Comparison of ENCODE assay signal across 8 mouse cellular contexts in the genomic region with DNA sequence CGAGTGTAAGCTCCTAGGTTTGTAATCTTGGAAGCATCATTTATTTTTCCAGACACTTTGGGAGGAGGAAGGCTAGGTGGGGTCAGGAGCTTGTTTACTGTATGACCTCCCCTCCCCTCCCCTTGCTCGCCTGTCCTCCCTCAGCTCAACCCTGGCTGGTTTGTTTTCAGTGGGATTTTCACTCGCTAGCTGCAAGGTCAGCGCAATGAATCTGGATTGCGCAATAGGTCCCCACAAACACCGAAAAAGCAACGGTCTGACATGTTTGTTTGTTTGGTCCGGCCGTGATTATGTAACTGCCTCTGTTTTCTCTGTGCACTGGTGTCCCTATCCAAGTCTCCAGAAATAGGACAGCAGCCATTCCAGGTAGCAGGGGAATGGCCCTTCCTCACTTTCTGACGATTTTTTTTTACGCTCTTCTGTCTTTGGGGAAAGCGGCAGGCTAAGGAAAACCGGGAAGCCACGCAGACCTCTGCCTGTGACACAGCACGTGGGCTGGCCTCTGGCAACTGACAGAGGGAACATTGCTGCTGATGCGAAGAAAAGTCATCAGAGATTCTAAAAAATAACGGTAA.
DNase-seq lines count a peak whose midpoint lies in the region; ATAC-seq and TF ChIP-seq lines count a peak whose summit lies in the region.

No protein-coding gene starts in this region.

- H3K9ac ChIP-seq in heart, embryonic 11.5 days (ENCODE audit: low read depth, low read length) = no peak overlapping the region; the same call in 1 of the 2 replicates
- H3K9ac ChIP-seq in kidney, embryonic 16.5 days (replicated peaks; ENCODE audit: low read length) = 0 out of 2 replicates have a peak overlapping the region, but pooled peaks have one; percentile 13
- H3K9ac ChIP-seq in lung, postnatal 0 days (replicated peaks; ENCODE audit: low read depth) = no peak overlapping the region
- no peak overlapping the region for H3K9ac ChIP-seq in stomach, embryonic 15.5 days

- no peaks in the 10 kb centered on the region for H3K27me3 ChIP-seq in heart, embryonic 11.5 days (ENCODE audit: control insufficient read depth, insufficient read depth, low read length)
- peaks cover 9% of the 10 kb centered on the region for H3K27me3 ChIP-seq in kidney, embryonic 16.5 days (ENCODE audit: insufficient read depth, low read length)
- H3K27me3 ChIP-seq in lung, postnatal 0 days (replicated peaks; ENCODE audit: insufficient read depth, low read length) = no peaks in the 10 kb centered on the region
- no peaks in the 10 kb centered on the region for H3K27me3 ChIP-seq in stomach, embryonic 15.5 days (replicated peaks)

- peak overlapping the region; percentile 70 for H3K27ac ChIP-seq in left cerebral cortex, adult 2 months
- no peak overlapping the region for H3K27ac ChIP-seq in heart, embryonic 11.5 days (ENCODE audit: low read depth, low read length)
- no peak overlapping the region for H3K27ac ChIP-seq in kidney, embryonic 16.5 days (ENCODE audit: low read length)
- peak overlapping the region; percentile 65 for H3K27ac ChIP-seq in lung, postnatal 0 days (ENCODE audit: low read length)
- no peak overlapping the region for H3K27ac ChIP-seq in stomach, embryonic 15.5 days

- peak; percentile 35 to 46 for DNase-seq in left cerebral cortex, adult 2 months (ENCODE audit: extremely low spot score in 1 of 2, low spot score in 2 of 2)
- DNase-seq in left cerebral cortex, adult 11 months (ENCODE audit: low spot score) = no peak
- peak; percentile 30 to 47 for DNase-seq in cerebellum, postnatal 14 days
- DNase-seq in lung, postnatal 0 days (ENCODE audit: low spot score) = peak; percentile 81
- no peak for DNase-seq in thymus, postnatal 25 days

- intact Hi-C loops in left cerebral cortex, adult 2 months (cut with DNase I) = loop anchor here (5.0 kb wide), 1 partner anchor 72 kb away; no protein-coding TSS in a partner anchor

- H3K9me3 ChIP-seq in heart, embryonic 11.5 days (replicated peaks; ENCODE audit: control insufficient read depth, low read length) = no peaks in the 10 kb centered on the region
- H3K9me3 ChIP-seq in kidney, embryonic 16.5 days (ENCODE audit: low read length) = no peaks in the 10 kb centered on the region
- H3K9me3 ChIP-seq in lung, postnatal 0 days (ENCODE audit: low read length) = no peaks in the 10 kb centered on the region
- H3K9me3 ChIP-seq in stomach, embryonic 15.5 days = no peaks in the 10 kb centered on the region

- no peaks in the 10 kb centered on the region for H3K36me3 ChIP-seq in heart, embryonic 11.5 days (ENCODE audit: control insufficient read depth, insufficient read depth, low read length)
- H3K36me3 ChIP-seq in kidney, embryonic 16.5 days (ENCODE audit: insufficient read depth, low read length) = no peaks in the 10 kb centered on the region
- H3K36me3 ChIP-seq in lung, postnatal 0 days (ENCODE audit: insufficient read depth, low read length) = no peaks in the 10 kb centered on the region
- no peaks in the 10 kb centered on the region for H3K36me3 ChIP-seq in stomach, embryonic 15.5 days

- TF ChIP-seq CTCF in left cerebral cortex, adult 2 months (IDR thresholded peaks at IDR 0.05) = no peak
- TF ChIP-seq CTCF in lung, postnatal 0 days (IDR thresholded peaks at IDR 0.05) = no peak

- WGBS in heart, embryonic 11.5 days (ENCODE audit: insufficient replicate concordance) = 11% methylated on average over 17 of the region's 17 CpGs
- WGBS in kidney, embryonic 16.5 days = 6% methylated on average over 17 of the region's 17 CpGs
- 9% methylated on average over 17 of the region's 17 CpGs for WGBS in lung, postnatal 0 days
- WGBS in stomach, embryonic 15.5 days = 8% methylated on average over 17 of the region's 17 CpGs

- no peak for ATAC-seq in heart, embryonic 11.5 days (replicated peaks; ENCODE audit: insufficient number of reproducible peaks, low FRiP score, low TSS enrichment)
- ATAC-seq in kidney, embryonic 16.5 days (ENCODE audit: low FRiP score, low TSS enrichment) = peak; percentile 35; the same call in 1 of the 2 replicates
- peak; percentile 54 for ATAC-seq in lung, postnatal 0 days
- ATAC-seq in stomach, embryonic 15.5 days (ENCODE audit: insufficient read depth, low FRiP score, low read depth) = no peak

- TF ChIP-seq EP300 in lung, postnatal 0 days (IDR thresholded peaks at IDR 0.05) = no peak

- peak overlapping the region; percentile 17; the same call in 1 of the 2 replicates for H3K4me3 ChIP-seq in left cerebral cortex, adult 2 months
- H3K4me3 ChIP-seq in heart, embryonic 11.5 days (ENCODE audit: low read depth, low read length) = no peak overlapping the region
- H3K4me3 ChIP-seq in kidney, embryonic 16.5 days (ENCODE audit: low read length) = peak overlapping the region; percentile 17
- H3K4me3 ChIP-seq in lung, postnatal 0 days (ENCODE audit: low read depth, low read length) = no peak overlapping the region
- H3K4me3 ChIP-seq in stomach, embryonic 15.5 days (replicated peaks) = peak overlapping the region; percentile 8; the same call in 1 of the 2 replicates

- H3K4me2 ChIP-seq in heart, embryonic 11.5 days = peak overlapping the region; percentile 52
- H3K4me2 ChIP-seq in kidney, embryonic 16.5 days (replicated peaks; ENCODE audit: low read depth, low read length) = peak overlapping the region; percentile 45
- H3K4me2 ChIP-seq in lung, postnatal 0 days (replicated peaks; ENCODE audit: low read depth, low read length) = no peak overlapping the region; the same call in 1 of the 2 replicates
- peak overlapping the region; percentile 40 for H3K4me2 ChIP-seq in stomach, embryonic 15.5 days

- H3K4me1 ChIP-seq in heart, embryonic 11.5 days (ENCODE audit: control insufficient read depth, insufficient read depth, low read length) = peaks cover 31% of the 10 kb centered on the region
- H3K4me1 ChIP-seq in kidney, embryonic 16.5 days (ENCODE audit: insufficient read depth, low read length) = peaks cover 25% of the 10 kb centered on the region
- no peaks in the 10 kb centered on the region for H3K4me1 ChIP-seq in lung, postnatal 0 days (ENCODE audit: insufficient read depth, low read depth, low read length)
- H3K4me1 ChIP-seq in stomach, embryonic 15.5 days = peaks cover 11% of the 10 kb centered on the region; the same call in 1 of the 2 replicates

Comparison
In these comparisons a context has a peak if more than half of its experiments do, and no peak if none do; other contexts are left out.
1. DNase-seq: peak in left cerebral cortex, adult 2 months (2 of 2), cerebellum, postnatal 14 days (2 of 2) and lung, postnatal 0 days (single experiment); none in left cerebral cortex, adult 11 months (single experiment) and thymus, postnatal 25 days (single experiment).
2. H3K27ac ChIP-seq: peak in left cerebral cortex, adult 2 months (single experiment) and lung, postnatal 0 days (single experiment); none in heart, embryonic 11.5 days (single experiment), kidney, embryonic 16.5 days (single experiment) and stomach, embryonic 15.5 days (single experiment).
3. H3K4me3 ChIP-seq: peak in left cerebral cortex, adult 2 months (single experiment), kidney, embryonic 16.5 days (single experiment) and stomach, embryonic 15.5 days (single experiment); none in heart, embryonic 11.5 days (single experiment) and lung, postnatal 0 days (single experiment).
4. ATAC-seq: peak in kidney, embryonic 16.5 days (single experiment) and lung, postnatal 0 days (single experiment); none in heart, embryonic 11.5 days (single experiment) and stomach, embryonic 15.5 days (single experiment).